Mouse (Mus musculus) myocyte (in vitro differentiated cells): ENCODE data around the gene Hdac5. TPM values are rescaled to one million over a fixed set of nuclear protein-coding genes. Genes with fewer than 3 reads are reported as not detected.
A peak's percentile ranks its signal among the peaks of the same experiment; 100 is the strongest.

Experiments used
- H3K27me3 ChIP-seq: one replicate; pipeline ENCODE4 v1.6.1; 2011; ENCODE audit not compliant: control insufficient read depth, insufficient read depth, insufficient read length
- H3K36me3 ChIP-seq: one replicate; pipeline ENCODE4 v1.6.1; 2011; ENCODE audit not compliant: control insufficient read depth, insufficient read depth
- H3K4me2 ChIP-seq: one replicate; pipeline ENCODE4 v1.6.1; 2011; ENCODE audit warnings: low read depth, control low read depth
- H3K4me3 ChIP-seq: one replicate; pipeline ENCODE4 v1.5.1; 2011; ENCODE audit warnings: mild to moderate bottlenecking, control low read depth, moderate library complexity
- H3K79me2 ChIP-seq: one replicate; pipeline ENCODE4 v1.6.1; 2011; ENCODE audit not compliant: control insufficient read depth, insufficient read depth
- H3ac ChIP-seq: one replicate; pipeline ENCODE4 v1.6.1; 2011; ENCODE audit not compliant: control insufficient read depth, insufficient read length
- CEBPB ChIP-seq: IDR thresholded peaks from 2 replicates; pipeline ENCODE4 v1.6.1; 2011; ENCODE audit warnings: mild to moderate bottlenecking, moderate library complexity; ENCODE audit not compliant: poor library complexity, insufficient read depth, severe bottlenecking
- E2F4 ChIP-seq: IDR thresholded peaks from one replicate; pipeline ENCODE4 v1.6.1; 2011; ENCODE audit warnings: mild to moderate bottlenecking, control low read depth, moderate library complexity; ENCODE audit not compliant: insufficient read depth
- MAX ChIP-seq: IDR thresholded peaks from one replicate; pipeline ENCODE4 v1.6.1; 2011; ENCODE audit warnings: low read depth, mild to moderate bottlenecking, control low read depth
- MYOD1 ChIP-seq, 3 experiments: IDR thresholded peaks; one replicate each; pipeline ENCODE4 v1.6.1; 2011; ENCODE audit warnings: control low read depth in 2 of 3, low read depth in 2 of 3, mild to moderate bottlenecking in 2 of 3, moderate library complexity in 1 of 3; ENCODE audit not compliant: insufficient read length in 2 of 3, control insufficient read depth in 1 of 3
- MYOG ChIP-seq, 3 experiments: IDR thresholded peaks; one replicate each; pipeline ENCODE4 v1.6.1; 2011; ENCODE audit warnings: control low read depth in 2 of 3, low read depth in 2 of 3, mild to moderate bottlenecking in 2 of 3; ENCODE audit not compliant: insufficient read length in 2 of 3, control insufficient read depth in 1 of 3, insufficient read depth in 1 of 3
- POLR2A ChIP-seq: IDR thresholded peaks from one replicate; pipeline ENCODE4 v1.6.1; 2011; ENCODE audit warnings: low read depth, mild to moderate bottlenecking, control low read depth, moderate library complexity; ENCODE audit not compliant: insufficient read length
- POLR2AphosphoS2 ChIP-seq: IDR thresholded peaks from one replicate; pipeline ENCODE4 v1.6.1; 2011; ENCODE audit warnings: low read depth, control low read depth; ENCODE audit not compliant: insufficient read length
- REST ChIP-seq: IDR thresholded peaks from one replicate; pipeline ENCODE4 v1.6.1; 2011; ENCODE audit warnings: mild to moderate bottlenecking, control low read depth, moderate library complexity; ENCODE audit not compliant: insufficient read depth, insufficient read length
- SRF ChIP-seq: IDR thresholded peaks from one replicate; pipeline ENCODE4 v1.6.1; 2011; ENCODE audit warnings: low read depth; ENCODE audit not compliant: control insufficient read depth, insufficient read length
- TCF12 ChIP-seq: IDR thresholded peaks from one replicate; pipeline ENCODE4 v1.6.1; 2011; ENCODE audit warnings: mild to moderate bottlenecking, control low read depth; ENCODE audit not compliant: poor library complexity, insufficient read depth, severe bottlenecking
- TCF3 ChIP-seq: IDR thresholded peaks from one replicate; pipeline ENCODE4 v1.6.1; 2011; ENCODE audit warnings: low read depth, control low read depth; ENCODE audit not compliant: insufficient read length
- USF1 ChIP-seq: IDR thresholded peaks from one replicate; pipeline ENCODE4 v1.6.1; 2011; ENCODE audit warnings: low read depth, mild to moderate bottlenecking, control low read depth, moderate library complexity
- polyA plus RNA-seq: library from polyadenylated mRNA; unstranded; fragments of >200 nt; fragmentation: generic; extraction: Trizol; gene quantifications from one replicate; pipeline ENCODE4 v1.2.1, GENCODE M21; 2012; ENCODE audit warnings: missing spikeins

The Hdac5 gene
- polyA plus RNA-seq, 1 experiment: 77.3 TPM

DNA sequence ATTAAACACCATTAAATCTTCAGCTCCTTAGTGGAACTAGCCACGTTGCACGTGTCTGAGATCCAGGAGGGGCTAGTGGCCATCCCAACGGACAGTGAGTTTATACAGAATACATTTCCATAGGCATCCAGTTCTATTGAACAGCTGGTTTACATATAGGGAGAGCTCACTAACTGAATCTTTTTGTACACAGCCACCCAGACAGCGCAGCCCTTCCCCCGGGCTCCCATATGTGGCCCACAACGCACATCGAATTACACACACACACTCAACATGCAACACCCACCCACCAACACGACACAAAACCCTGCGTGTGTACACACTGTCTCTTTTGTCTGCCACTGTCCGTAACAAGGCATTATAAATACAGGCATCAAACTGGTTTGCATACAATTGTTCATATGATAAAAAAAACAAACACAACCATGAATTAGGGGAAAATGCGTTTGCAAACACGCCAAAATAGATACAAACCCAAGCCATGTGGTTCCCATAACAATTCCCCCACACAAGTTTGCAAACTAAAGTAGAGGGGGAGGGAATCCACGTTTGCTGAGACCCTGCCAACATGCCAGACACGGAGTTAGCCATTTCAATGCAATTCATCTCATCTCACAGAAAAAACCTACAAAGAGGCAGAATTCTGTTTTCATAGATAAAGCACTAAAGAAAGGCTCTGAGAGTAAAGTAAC, 15.8 kb upstream of the Hdac5 start:
- TF ChIP-seq CEBPB (no peak), TCF3 (no peak), USF1 (no peak), E2F4 (no peak), SRF (no peak), POLR2A (no peak), MYOG (IDR thresholded peaks at IDR 0.05; ENCODE audit: control insufficient read depth in 1 of 3, insufficient read depth in 1 of 3, insufficient read length in 2 of 3, low read depth in 2 of 3) (no peak)
- H3K4me3 ChIP-seq: peak overlapping the region; percentile 19

DNA sequence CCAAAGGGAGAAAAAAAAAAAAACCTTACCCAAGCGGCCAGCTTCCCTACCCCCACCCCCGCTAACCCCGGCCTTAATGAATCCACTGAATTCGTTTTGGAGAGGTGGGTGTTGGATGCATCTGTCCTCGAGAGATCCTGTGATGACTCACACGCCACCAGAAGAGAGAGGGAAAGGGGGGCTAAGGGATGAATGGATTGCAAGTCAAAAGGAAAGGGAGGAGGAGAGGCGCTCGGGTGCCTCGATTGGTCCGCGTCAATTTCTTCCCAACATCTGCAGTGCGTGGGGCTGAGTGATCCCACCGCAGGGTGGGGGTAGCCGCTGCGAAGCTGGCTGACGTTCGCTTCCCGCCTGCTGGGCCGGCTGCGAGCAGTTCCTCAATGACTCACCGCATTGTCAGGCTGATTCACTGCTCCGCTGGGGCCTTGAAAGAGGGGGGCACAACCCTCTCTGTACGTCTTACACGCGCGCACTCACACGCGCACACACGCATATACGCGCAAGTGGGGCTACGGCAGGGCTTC, 15.0 kb upstream of the Hdac5 start:
- Histone ChIP-seq H3K4me3 (peak overlapping the region; percentile 19), H3K79me2 (peaks cover 9% of the 10 kb centered on the region), H3K4me2 (peak overlapping the region; percentile 81), H3K27me3 (no peaks in the 10 kb centered on the region), H3ac (no peak overlapping the region), H3K36me3 (no peaks in the 10 kb centered on the region)
- TF ChIP-seq TCF12 (peak; percentile 2), USF1 (no peak), MYOD1 (IDR thresholded peaks at IDR 0.05; ENCODE audit: control insufficient read depth in 1 of 3, insufficient read length in 2 of 3, low read depth in 2 of 3) (peak in 1 of 3 experiments; percentile 74), CEBPB (no peak), E2F4 (peak; percentile 27), TCF3 (no peak), POLR2A (peak; percentile 34), SRF (no peak), MAX (no peak), POLR2AphosphoS2 (no peak), REST (no peak), MYOG (IDR thresholded peaks at IDR 0.05; ENCODE audit: control insufficient read depth in 1 of 3, insufficient read depth in 1 of 3, insufficient read length in 2 of 3, low read depth in 2 of 3) (peak in 2 of 3 experiments; percentile 28 to 58)

More for the DNA sequence above, 15.8 kb upstream of the Hdac5 start:
- H3K27me3 ChIP-seq: no peaks in the 10 kb centered on the region
- no peaks in the 10 kb centered on the region for H3K36me3 ChIP-seq
- H3ac ChIP-seq: no peak overlapping the region
- peaks cover 9% of the 10 kb centered on the region for H3K79me2 ChIP-seq
- H3K4me2 ChIP-seq: peak overlapping the region; percentile 81

DNA sequence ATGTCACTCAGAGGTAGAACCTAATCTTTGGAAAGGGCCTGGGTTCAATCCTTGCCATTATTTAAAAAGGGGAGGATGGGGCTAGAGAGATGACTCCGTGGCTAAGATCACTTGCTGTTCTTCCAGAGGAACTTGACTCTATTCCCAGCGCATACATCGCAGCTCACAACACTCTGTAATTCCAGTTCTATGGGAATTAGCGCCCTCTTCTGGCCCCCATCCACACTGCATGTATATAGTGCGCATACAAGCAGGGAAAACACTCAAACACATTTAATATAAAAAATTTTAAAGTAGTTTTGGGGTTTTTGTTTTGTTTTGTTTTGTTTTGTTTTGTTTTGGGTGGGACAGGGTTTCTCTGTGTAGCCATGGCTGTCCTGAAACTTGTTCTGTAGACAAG, 11.9 kb upstream of the Hdac5 start:
- H3K79me2 ChIP-seq: no peaks in the 10 kb centered on the region
- H3K36me3 ChIP-seq: no peaks in the 10 kb centered on the region
- H3ac ChIP-seq: no peak overlapping the region
- no peaks in the 10 kb centered on the region for H3K27me3 ChIP-seq
- no peak overlapping the region for H3K4me3 ChIP-seq
- no peak overlapping the region for H3K4me2 ChIP-seq
- TF ChIP-seq POLR2A (no peak), SRF (no peak), MAX (no peak), MYOG (IDR thresholded peaks at IDR 0.05; ENCODE audit: control insufficient read depth in 1 of 3, insufficient read depth in 1 of 3, insufficient read length in 2 of 3, low read depth in 2 of 3) (no peak), CEBPB (no peak), MYOD1 (IDR thresholded peaks at IDR 0.05; ENCODE audit: control insufficient read depth in 1 of 3, insufficient read length in 2 of 3, low read depth in 2 of 3) (no peak), TCF12 (no peak), TCF3 (no peak), USF1 (no peak), E2F4 (no peak), POLR2AphosphoS2 (no peak), REST (no peak)

DNA sequence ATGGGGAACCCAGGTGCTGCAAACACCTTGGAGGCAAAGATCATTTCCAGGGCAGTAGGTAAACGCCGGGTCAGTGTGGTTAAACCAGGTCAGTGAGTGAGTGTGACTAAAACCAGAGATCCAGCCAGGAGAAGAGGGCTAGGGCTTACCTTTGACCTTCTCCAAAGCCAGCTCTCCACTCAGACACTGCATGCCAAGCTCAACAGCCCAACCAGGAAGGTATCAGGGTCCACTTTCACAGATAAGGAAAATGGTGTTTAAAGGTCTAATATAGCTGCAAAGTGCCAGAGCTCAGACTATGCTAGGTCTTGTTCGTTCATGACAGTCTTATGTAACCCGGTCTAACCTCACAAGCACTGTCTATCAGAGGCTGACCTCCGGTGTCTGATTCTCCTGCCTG, 11.3 kb upstream of the Hdac5 start:
- H3K79me2 ChIP-seq: no peaks in the 10 kb centered on the region
- H3K4me3 ChIP-seq: no peak overlapping the region
- no peaks in the 10 kb centered on the region for H3K36me3 ChIP-seq
- no peak overlapping the region for H3K4me2 ChIP-seq
- H3K27me3 ChIP-seq: no peaks in the 10 kb centered on the region
- TF ChIP-seq SRF (no peak), TCF12 (no peak), TCF3 (no peak), MYOG (IDR thresholded peaks at IDR 0.05; ENCODE audit: control insufficient read depth in 1 of 3, insufficient read depth in 1 of 3, insufficient read length in 2 of 3, low read depth in 2 of 3) (no peak), POLR2AphosphoS2 (no peak), REST (no peak), E2F4 (no peak), USF1 (no peak), CEBPB (no peak), POLR2A (no peak)
- H3ac ChIP-seq: no peak overlapping the region
